Mouse (Mus musculus): ENCODE data around the gene 4930579F01Rik.

4930579F01Rik gene

DNA sequence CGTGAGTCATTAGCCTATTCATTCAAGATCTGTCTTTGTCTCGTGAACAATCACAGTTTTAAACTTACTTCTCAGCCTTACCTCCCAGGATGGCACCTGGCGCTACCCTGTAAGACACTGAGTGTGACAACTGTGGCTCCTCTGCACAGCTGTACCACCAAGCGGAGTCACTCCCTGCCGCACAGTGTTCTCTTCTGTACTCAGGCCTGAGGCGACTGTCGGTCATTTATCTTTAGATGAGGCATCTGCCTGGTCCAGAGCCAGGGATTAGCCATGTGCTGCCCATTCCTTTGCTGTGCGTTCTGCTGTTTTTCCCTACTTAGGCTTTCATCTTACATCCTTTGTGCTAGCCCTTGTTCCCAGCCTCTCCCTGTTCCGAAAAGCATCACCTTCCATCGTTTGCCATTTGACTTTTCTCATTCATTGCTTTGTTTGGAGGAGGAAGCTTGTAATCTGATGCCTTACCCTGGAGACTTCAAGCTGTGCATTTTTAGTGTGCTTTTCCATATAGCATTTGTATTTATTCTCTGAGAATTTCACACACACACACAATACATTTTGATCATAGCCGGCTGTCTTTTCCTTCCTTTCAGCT is 21.9 kb upstream of the 4930579F01Rik start:
- DNase-seq: no peak

DNA sequence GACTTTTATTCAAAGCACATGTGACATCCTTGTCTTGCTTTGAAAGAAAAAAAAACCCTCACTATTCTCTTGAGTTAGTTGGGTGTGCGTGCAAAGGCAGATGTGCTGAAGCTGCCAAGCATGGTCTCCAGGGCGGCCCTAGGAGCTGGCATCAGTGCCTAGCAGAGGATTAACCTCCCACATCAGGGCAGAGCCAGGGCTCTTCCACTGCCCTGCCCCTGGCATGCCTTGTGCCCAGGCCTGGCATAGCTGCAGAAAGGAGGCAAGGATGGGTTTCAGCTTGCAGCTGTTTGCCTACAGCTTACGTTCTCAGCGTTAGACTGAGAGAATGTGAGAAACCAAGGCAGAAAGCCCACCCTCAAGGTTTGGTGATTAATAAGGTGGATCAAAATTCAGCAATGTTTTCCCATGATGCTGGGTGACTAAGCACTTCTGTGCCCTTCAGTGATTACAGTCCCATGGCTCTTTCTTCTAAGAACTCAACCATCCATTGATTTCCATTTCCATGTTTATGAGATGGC is 18.9 kb upstream of the 4930579F01Rik start:
- no peak for DNase-seq

DNA sequence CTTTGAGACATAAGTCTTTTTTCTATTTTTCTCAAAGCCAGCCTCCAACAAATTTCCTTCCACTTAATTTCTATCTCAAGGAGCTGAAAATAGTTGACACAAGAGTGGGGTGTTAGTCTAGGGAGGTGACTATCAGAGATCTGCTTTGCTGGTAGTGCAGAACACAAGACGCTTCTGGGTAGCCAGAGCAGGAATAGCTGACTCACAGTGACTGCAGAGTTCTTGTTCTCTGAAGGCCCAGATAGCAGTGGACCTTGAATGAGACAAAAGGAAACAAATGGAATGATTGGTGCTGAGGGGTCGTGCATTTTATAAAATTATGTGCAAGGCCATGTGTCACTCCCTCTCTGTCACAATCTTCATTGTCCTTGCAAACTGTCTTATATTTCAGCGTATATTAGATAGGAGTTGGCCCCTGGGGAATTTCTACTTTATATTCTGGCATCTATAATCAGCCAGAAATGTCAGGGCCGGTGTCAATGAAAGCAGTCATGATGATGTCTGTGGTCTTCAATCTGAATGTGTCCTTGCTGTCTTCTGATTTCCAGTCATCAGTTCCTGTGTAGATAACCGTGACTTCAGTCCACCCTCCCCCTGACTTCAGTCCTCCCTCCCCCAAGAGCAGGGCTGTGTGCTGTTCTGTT is 16.9 kb upstream of the 4930579F01Rik start:
- DNase-seq: no peak

DNA sequence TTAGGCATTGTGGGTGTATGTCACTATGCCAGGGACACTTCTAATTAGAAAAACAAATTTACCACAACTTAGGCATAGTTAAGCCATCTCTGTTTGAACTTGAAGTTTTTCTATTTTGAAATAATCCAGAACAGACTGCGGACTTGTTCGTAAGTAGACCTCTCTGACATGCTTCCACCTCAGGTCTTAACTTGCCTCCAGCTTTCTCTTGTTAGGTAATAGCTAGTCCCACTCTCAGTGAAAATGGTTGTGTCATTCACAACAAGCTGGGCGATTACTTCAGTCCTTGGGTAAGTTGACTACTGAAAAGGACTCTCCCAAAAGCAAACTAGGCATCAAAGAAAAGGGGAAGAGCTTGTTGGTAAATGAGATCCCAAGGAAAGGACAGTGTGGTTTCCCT is 15.2 kb upstream of the 4930579F01Rik start:
- DNase-seq: no peak

DNA sequence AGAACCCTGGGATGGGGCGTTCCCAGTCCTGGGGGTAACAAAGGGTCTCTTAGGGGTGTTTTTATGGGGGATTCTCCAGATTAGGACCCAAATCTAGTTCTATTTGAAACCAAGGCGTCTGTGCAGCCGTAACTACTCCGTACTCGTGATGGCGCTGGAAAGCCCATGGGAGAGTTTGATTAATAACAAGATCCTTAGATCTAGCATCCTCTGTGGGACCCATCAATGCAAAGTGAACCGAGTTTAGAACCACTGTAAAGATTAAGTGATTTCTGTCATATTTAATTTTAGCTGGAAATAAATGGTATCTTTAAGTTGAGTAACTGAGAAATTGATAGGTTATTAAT is 5.1 kb upstream of the 4930579F01Rik start:
- no peak for DNase-seq

DNA sequence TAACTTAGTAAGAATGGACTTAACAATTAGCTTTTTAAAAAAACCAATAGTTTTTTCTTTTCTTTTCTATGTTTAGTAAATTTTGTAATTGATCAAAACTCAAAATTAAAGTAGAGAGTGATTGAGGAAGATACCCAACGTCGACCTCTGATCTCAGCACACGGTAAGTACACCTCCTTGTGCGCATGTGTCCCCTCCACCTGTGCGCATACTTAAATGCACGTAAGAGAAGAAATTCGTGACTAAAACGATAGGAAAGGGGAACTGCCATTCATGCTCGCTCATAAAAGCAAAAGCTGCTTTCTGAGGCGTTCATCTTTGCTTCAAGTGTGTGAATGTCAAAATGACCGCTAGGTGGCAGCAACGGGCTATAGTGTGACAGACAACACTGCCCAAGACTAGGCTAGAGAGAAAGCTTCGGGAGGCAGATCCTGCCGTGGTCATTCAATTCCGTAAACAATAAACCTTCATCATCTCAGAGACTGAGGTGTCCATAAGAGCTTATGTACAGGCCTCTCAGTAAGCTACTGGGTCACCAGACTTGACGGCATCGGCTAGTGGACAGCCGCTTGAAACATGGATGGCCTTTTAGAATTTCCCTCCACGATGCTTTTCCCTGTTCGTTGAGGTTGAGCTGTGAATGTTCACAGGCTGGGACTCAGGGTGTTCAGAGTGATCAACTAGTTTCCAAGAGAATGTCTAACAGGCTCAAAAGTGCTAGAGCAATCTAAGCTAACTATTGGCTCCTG is 4.5 kb upstream of the 4930579F01Rik start:
- peak; percentile 75 for DNase-seq

DNA sequence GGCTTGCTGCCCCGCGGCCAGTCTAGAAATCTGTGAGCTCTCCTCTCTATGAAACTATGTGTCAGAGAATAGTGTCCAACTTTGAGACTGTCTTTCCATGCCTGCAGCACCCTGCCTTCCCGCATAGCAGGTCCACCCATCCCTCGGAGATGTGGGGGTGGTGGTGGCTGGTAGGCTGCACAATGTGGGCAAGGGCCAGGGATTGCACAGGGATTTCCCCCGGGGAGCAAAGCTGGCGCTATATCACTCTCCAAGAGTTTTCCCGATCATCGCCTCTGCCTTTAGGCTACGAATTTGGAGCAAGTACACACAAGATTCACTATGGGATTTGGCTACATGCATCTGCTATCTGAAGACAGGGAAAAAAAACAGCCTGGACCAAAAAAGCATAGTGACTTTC is 3.9 kb upstream of the 4930579F01Rik start:
- DNase-seq: no peak

DNA sequence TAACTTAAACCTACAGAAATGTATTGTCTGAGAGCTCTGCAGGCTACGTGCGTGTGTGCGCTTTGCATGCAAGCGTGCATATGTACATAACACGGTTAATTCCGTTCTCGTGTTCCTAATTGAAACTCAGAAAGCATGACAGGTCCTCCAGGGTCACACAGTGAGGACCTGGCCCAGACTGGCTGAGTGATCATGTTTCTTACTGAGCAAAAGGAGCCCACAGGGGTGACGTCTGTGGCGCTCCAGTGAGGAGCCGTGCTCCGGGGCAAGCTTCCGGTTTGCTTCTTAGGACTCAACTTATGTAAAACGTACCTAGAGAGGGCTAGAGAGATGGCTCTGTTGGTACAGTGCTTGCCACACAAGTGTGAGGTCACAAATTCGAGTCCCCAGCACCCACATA is 3.5 kb upstream of the 4930579F01Rik start:
- DNase-seq: no peak

DNA sequence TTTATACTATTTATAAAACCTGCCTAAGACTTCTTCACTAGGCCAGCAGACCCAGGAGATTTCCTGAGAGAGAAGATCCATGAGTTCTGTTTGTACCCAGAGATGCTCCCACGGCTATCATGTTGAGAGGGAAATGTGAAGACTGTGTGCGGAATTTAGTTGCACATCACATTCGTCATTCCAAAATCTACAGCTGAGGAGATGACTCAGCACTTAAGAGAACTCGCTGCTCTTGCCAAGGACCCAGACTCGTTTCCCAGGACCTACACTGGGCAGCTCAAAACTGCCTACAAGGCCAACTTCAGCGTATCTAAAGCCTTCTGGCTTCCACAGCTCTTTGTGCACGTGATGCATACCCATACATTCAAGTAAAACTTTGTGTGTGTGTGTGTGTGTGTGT is 1.4 kb downstream of the 4930579F01Rik start:
- no peak for DNase-seq

DNA sequence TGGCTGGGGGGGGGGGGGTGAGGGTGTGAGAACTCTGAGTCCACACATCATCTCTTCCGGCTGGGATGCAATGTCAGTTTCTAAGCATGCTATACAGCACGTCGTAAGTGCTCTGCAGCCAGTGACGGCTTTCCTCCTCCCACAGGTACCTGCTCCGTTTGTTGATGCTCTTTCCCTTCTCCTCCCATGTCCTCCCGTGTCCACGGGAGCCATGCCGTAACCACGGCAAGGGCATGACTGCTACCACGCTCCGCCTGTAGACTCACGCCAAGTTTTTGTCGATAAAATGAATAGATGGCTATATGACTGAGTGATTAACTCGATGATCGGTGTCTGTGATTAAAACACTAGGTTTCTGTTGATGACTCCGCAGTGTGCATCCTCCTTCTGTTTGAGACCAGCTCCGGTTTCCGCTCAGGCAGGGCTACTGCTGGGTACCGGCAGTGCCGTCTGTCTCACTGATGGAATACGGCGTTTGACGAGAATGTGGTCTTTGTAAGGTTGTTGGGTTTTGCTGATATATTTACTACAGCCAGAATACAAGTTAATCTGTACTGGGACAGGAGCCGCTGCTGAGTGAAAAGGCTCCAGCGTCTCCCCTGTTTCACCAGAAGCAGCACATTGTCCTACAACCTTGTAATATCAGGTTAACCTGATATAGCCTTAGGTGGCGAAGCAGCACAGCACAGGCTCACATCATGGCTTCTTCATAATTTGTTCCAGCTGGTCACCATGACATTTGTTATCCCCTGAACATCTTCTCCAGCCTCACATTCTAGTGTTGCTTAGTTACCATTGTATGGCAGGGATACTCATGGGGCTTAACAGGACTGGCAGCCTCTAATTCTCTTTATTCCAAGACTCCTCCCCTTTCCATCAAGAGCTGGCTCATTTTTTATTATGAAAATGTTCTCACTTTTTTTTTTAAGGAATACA is 7.4 kb downstream of the 4930579F01Rik start:
- no peak for DNase-seq

DNA sequence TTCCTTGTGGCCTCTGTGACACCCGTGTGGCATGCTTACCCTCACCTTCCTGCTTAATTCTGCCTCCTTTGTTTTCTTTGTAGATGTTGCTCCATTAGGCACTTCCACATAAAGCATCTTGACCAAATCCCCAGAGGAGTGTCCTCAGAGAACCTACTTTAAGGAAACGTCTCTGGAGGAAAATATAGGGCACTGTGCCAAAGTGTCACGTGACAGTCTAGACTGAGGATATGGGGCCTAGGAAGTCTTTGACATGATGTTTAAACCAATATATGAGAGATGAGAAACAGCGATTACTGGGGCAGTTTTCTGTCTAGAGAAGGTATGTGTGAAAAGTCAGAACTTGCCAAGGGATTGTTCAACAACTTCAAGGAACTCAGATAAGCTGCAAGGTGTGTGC is 8.3 kb downstream of the 4930579F01Rik start:
- no peak for DNase-seq

DNA sequence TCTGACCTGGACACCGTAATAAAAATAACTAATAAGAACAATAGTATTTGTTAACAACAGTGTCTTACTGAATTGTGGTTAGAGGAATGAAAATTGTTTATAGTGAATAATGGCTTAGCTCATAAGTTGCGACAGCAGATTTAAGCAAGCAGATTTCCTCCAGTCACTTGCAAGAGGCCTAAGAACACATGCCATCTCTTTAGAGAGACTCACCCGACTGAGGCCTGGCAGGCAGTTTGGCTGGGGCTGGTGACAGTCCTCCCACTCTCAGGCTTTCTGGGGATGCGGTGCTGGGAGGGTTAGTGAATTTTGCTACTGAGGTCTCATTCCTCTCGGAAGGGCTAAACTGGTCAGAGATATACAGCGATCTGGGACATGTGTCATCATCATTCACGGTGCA is 10.3 kb downstream of the 4930579F01Rik start:
- DNase-seq: no peak

DNA sequence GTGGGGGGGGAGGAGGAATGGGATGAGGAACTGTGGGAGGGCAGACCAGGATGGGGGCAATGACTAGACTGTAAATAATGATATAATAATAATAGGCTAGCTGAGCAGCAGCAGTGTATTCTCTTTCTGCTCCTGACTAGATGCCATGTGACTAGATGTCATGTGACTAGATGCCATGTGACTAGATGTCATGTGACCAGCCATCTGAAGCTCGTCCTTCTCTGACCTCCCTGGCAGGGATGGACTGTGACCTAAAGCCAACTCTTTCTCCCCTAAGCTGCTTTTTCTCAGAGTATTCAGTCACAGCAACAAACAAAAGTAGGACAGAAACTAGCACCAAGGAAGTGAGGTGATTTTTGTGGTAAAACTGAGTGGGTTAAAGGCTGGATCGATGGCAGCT is 11.6 kb downstream of the 4930579F01Rik start:
- DNase-seq: no peak

DNA sequence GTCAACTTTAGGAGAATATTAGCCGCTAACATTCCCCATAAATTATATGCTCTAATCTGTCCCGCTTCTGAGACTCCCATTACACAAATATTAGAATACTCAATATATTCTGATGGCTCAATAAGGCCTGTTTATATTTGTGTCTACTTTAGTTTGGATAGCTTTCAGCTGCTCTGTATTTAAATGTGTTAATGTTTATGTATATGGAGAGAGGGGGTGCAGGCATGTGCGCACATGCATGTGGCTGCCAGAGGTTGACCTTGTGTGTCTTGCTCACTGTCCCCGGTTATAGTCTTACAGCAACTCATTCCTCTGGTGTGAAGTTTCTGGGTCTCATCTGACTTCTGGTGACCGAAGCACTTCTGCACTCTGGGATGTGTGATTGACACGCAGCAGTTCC is 18.1 kb downstream of the 4930579F01Rik start:
- no peak for DNase-seq

DNA sequence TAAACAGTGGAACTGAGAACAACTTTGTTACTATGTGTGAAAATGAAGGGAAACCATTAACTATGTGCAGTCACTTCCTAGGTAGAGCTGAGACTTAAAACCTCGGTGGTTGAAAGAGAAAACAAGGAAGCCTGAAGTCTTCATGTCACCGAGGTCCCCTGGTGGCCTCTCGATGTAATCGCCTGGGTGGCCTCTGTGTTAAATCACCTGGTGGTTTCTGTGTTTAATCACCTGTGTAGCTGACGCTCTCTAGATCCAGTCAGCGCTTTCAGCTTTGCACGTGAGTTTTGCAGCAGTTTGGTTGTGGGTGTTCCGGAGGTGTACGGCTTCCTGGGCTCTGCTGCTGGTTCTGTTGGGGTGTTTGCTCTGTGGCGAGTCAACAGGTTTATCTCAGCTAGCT is 20.3 kb downstream of the 4930579F01Rik start:
- DNase-seq: no peak

DNA sequence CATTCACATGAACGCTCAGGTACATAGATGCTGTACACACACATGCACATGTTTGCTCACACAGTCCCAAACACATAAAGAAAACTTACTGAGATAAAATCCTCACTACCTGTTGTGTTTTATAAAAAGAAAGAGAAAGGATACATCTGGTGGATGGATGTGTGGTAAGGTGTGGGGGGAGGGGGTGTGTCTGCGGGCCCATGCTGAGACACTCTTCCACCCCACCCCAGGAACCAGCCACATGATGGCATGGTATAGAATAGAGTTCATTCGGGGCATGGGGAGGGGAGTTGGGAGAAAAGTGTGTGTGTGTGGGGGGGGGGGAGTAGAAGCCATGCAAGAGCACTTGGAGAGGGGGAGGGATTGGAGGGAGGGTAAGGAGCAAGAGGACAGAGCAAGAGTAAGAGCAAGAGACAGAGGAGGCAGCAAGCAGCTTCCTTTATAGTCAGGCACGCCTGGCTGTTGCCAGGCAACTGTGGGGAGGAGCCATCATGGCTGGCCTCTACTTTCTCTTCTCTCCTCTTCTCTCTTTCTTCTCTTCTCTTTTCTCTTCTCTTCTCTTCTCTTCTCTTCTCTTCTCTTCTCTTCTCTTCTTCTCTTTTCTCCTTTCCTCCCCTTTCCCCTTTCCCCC is 31.0 kb downstream of the 4930579F01Rik start:
- DNase-seq: no peak

DNA sequence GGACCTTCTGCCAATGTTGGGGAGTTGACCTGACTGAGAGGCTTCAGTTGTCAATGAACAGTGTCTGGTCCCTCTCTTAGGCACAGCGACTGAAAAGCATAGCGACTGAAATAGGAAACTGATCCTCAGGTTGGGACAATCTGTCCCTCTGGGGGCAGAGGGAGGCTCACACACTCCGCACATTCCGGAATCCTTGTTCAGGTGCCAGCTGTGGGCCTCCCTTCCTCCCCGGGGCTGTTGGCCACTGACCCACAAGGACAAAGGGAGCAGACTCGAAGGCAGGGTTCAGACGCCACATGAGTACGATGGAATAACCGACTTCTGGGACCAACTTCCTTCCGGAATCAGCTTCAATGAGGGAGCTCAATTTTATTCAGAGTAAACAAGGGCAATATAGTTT is 32.0 kb downstream of the 4930579F01Rik start:
- no peak for DNase-seq

DNA sequence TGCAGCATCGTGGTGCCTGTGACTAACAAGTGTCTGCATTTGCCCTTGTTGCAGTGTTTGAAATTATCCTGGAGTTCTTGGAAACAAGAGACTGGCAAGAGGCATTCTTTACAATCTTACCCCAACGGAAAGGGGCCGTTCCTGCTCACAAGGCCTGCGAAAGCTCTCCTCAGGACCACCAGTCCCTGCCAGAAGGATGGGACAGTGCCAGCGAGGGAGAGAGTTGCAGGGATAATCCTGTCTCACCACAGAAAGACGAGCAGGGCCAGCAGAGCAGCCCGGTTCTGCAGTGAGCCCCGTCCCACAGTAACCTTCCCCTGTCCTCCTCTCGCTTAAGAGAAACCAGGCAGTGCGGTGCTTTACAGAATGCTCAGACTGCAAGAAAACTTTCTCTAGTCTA is 37.0 kb downstream of the 4930579F01Rik start:
- DNase-seq: no peak

DNA sequence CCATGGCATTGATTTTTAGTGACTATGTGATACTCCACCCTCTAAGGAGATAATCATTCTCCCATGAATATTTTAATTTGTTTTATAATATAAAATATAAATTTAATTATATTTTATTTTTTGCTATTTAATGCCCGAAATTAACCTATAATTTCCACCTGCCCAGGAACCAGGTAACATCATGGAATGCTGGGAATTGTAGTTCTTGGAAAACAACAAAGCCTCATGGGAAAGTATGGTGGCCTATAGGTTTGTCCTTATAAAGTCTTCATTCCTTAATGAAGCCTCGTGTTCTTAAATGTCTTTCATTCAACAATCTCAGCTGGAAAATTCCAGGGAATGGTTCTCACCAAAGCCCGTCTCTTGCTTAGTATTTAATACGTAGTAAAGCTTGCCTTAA is 38.6 kb downstream of the 4930579F01Rik start:
- DNase-seq: no peak

DNA sequence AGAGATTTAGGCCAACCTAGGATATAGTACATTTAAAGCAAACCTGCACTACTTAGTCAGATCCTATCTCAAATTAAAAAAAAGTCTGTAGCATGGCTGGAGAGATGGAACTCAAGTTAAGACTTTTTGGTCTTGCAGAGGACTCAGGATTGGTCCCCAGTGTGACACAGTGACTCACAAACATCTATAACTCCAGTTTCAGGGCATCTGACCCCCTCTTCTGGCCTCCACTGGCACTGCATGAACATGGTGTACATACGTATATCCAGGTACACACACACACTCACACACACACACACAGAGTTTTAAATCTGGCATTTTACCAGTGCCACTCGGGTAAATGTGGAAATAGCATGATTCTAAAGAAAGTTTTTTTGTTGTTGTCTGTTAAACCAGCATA is 44.8 kb downstream of the 4930579F01Rik start:
- no peak for DNase-seq

DNA sequence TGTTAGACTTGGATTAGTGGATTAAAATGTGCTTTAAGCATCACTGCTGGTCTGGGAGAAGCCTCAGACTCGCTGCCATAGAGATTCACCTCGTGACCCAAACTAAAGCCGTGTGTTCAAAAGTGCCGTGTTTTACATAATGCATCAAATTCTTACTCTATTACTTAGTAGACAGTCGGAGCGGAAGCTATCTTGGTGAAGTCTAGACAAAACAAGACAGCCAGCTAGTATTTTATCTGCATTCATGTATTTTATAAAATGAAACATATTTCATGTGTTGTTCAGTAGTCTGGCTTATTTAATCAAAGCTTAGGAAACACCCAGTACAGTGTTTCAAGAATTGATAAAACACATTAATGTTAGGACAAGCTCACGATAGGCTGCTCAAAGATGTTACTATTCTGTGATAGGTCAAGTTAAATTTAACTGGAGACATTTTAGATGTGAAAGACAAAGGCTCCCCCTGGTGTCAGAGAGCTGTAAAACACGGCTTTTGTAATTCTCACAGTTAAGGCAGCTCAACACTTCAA is 48.9 kb downstream of the 4930579F01Rik start, which contains the start of gene Mttp:
Gene Mttp (minus strand): TSS at position 327 of the 530 bp plus-strand sequence.
- DNase-seq: peak; percentile 72

DNA sequence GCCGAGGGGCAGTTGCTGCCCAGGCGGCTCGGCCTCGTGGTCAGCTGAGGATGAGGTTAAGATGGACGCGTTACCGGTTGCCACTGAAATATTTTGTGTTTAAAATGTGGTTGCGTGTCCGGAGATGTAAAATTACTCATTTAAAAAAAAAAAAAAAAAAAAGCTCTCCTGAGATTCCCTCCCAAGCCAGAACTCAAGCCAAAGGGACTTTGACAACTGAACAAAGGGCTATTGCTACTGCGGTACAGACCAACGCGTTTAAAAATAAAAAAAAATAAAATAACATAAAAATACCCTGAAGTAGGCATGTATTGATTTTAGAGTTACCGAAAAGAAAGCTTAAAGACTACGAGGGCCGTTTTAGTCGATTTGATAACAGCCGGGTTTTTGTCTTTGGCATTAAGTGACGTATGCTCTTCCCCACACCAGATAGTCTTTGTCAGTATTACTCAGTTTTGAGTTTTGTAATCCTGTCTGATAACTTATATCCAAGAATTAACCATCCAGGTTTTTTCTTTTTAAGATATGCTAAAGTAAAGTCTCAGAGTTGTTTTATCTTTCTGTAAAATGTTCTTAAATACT is 49.5 kb downstream of the 4930579F01Rik start:
- no peak for DNase-seq
